Mouse (Mus musculus) neutrophil, adult 83 days (primary cell): ENCODE results near the gene Ucn3. TPM values are rescaled to one million over a fixed set of nuclear protein-coding genes. Genes with fewer than 3 reads are reported as not detected.

ENCODE experiments used
- total RNA-seq, 2 experiments: library from RNA; stranded (reverse); gene quantifications; one replicate each; pipeline ENCODE4 v1.2.4; 2023

The Ucn3 gene
- not detected for total RNA-seq

DNA sequence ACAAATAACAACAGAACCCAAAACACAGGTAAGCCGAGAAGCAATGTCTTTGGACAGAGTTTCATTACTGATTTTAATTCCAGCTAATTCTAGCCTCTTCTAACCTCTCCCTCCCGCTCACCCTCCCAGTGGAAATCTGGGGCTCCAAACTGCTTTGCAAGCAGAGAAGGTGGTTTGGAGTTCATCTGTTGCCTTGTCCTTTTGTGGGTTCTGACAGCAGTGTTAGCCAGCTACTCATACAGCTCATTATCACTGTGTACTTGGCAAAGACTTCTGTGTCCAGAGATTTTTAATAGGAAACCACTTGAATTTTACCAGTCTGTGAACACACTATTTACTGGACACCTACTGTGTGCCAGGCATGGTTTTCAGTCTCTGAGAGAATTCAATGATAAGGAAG is at the start of gene Ucn3:
Gene Ucn3 (minus strand): TSS at position 101 of the 400 bp plus-strand sequence.

GRCm38 (mm10) chr13:3917571-3918311 is 27.4 kb downstream of the Ucn3 start, which contains the start of the genes Net1 and Tubal3:
Gene Net1, minus strand, starts transcription at chr13:3918220.
Gene Tubal3, plus strand, starts transcription at chr13:3918274.

Other genes starting within 250 kb of the Ucn3 start
- not detected for gene Calml3, start 141.0 kb downstream of the Ucn3 start, total RNA-seq
- not detected for gene Calm4, start 107.6 kb downstream of the Ucn3 start, total RNA-seq
- gene Calm5, start 91.2 kb downstream of the Ucn3 start, total RNA-seq, result not detected
- gene Net1, start 27.1 kb downstream of the Ucn3 start, total RNA-seq, result 10 to 100 TPM; 18.1 to 23.9 TPM
- not detected for gene Tubal3, start 27.1 kb downstream of the Ucn3 start, total RNA-seq
- gene Akr1c14, start 103.7 kb upstream of the Ucn3 start, total RNA-seq, result not detected
- gene Akr1c18, start 205.3 kb upstream of the Ucn3 start, total RNA-seq, result under 1 TPM; 0.31 to 0.46 TPM
- 1 to 10 TPM; 7.3 to 9.6 TPM for gene Akr1c13, start 245.8 kb upstream of the Ucn3 start, total RNA-seq